Mouse (Mus musculus) heart, postnatal 10 days (tissue): Measurements from ENCODE around the gene Ccdc184. TPM values are rescaled to one million over a fixed set of nuclear protein-coding genes. Genes with fewer than 3 reads are reported as not detected.
A peak's percentile ranks its signal among the peaks of the same experiment; 100 is the strongest.

Experiments used
- DNase-seq, 2 experiments: peaks; one replicate each; pipeline ENCODE4 v3.0.0; 2021
- intact Hi-C: fragments of 180-260 bp; cut with DNase I; formaldehyde crosslinking; loops from one replicate; pipeline ENCODE4 v1.15.1; 2025
- total RNA-seq, 2 experiments: library from RNA; stranded (reverse); gene quantifications; 2 replicates each; pipeline ENCODE4 v1.2.3; 2021

The Ccdc184 gene
- total RNA-seq, 2 experiments from 2014 or later: 0.57 to 0.64 TPM

- DNase-seq: no peak
- intact Hi-C loops: loop anchor here (5.0 kb wide), 1 partner anchor 187 kb away; no protein-coding TSS in a partner anchor
Measured at GRCm38 (mm10) chr15:98154631-98155030, 12.3 kb upstream of the Ccdc184 start.

DNA sequence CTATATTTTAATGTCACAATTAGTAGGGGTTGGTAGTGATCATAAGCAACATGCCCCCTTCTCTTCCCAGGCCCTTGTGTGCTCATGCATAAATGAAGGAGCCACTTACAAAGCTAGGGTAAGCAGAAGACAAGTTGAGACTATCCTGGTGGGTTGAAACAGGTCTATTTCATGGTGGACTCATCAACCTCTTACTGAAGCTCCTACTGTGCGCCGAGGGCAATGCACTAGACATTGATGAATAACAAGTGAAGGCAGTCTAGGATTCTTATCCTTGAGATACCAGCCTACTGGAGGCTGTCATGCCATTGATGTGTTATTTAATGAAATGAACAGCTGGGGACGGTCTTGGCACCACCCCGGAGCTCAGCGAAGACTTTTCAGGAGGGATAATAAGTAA lies 11.7 kb upstream of the Ccdc184 start:
- no peak for DNase-seq
- intact Hi-C loops: loop anchor here (5.0 kb wide), 1 partner anchor 188 kb away; no protein-coding TSS in a partner anchor

DNA sequence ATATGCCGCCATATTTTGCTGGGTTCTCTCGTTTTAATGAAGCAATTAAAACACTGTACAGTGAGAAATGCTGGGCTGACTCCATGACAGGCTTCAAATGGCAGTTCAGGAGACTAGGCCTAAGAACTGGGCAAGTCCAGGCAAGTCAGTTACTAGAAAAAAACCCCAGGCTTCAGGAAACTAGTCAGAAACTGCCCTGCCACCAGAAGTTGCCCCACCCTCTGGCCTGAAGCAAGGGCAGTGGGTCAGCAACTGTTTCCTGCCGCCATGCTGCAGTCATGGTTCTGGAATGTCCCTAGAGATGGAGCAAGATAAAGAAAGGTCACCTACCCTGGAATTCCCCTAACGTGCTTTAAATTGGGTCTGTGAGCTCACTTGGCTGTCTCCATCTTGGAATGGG lies 11.0 kb upstream of the Ccdc184 start:
- intact Hi-C loops: loop anchor here (5.0 kb wide), 1 partner anchor 189 kb away; no protein-coding TSS in a partner anchor

GRCm38 (mm10) chr15:98157253-98157652 lies 9.7 kb upstream of the Ccdc184 start:
- no peak for DNase-seq
- intact Hi-C loops: loop anchor here (5.0 kb wide), 1 partner anchor 190 kb away; no protein-coding TSS in a partner anchor

More for the DNA sequence above, 11.0 kb upstream of the Ccdc184 start:
- DNase-seq: no peak

DNA sequence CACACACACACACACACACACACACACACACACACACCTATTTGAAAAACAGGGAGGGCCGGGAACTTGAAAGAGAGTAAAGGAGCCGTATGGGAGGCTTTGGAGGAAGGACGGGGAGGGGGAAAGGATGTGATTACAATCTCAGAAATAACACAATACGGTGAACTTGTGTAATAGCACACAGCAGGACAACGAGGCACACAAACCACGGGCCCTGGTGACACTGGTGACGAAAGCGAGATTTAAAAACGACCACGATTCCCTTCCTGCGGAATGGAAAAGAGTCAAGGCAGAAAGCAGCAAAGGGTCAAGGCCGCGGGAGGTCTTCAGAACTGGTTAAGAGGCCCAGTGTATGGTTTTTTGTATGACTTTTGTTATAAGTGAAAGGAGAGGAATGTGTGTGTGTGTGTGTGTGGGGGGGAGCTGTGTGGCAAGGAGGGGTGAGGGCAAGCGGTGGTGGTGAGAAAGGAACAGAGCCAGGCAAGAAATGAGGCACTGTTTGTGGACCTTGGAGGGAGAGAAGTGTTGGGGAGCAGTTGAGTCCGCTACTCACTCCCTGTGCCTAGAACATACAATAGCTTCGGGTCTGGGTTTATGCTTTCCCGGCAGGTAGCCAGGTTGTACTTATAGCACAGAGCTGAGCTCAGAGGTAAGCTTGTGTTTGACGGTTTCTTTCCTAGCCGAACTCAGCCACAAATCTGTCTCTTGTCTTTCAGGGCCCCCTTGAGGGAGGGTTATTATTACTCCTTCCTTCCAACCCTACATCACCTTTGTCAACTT lies 5.7 kb upstream of the Ccdc184 start:
- intact Hi-C loops: no loop called here
- DNase-seq: no peak

DNA sequence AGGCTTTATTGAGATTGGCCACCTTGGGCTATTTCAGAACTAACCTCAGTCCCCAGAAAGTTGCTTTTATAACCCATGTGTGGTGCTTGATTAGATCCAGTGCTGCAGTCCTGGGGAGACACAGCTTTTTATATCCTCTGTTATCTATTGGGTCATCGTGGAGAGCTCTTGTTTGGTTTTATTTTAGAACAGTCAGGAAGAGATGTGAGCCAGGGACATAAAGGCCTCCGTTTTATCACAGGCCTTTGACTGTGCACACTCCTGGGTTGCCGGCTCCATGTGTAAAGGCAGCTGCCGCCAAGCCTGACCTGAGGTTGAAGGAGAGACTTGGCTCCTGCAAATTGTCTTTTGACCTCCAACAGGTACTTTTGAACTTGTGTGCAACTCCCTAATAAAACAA lies 4.4 kb upstream of the Ccdc184 start:
- intact Hi-C loops: no loop called here
- peak in 1 of 2 experiments; percentile 39 for DNase-seq

DNA sequence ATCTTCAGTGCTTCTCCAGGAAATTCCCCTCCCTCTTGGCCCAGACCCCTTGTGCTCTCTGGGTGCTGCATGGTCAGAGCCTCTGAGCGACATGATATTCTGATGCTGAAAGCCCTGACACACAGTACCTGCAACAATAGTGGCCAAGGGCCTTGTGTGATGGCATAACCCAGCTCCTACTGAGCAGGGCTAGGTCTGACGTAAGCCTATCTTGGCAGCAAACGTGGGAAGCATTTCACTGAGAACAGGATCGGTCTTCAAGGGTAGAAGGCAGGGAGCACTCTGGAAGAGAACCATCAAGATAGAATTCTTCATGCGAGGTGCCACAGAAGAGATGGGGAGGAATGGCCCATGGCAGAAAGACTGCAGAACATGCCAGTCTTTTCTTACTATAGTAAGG lies 1.4 kb upstream of the Ccdc184 start, which contains the start of gene Asb8:
TSS of gene Asb8 (minus strand) at position 101 of the 400 bp plus-strand sequence.
- no peak for DNase-seq
- intact Hi-C loops: no loop called here

DNA sequence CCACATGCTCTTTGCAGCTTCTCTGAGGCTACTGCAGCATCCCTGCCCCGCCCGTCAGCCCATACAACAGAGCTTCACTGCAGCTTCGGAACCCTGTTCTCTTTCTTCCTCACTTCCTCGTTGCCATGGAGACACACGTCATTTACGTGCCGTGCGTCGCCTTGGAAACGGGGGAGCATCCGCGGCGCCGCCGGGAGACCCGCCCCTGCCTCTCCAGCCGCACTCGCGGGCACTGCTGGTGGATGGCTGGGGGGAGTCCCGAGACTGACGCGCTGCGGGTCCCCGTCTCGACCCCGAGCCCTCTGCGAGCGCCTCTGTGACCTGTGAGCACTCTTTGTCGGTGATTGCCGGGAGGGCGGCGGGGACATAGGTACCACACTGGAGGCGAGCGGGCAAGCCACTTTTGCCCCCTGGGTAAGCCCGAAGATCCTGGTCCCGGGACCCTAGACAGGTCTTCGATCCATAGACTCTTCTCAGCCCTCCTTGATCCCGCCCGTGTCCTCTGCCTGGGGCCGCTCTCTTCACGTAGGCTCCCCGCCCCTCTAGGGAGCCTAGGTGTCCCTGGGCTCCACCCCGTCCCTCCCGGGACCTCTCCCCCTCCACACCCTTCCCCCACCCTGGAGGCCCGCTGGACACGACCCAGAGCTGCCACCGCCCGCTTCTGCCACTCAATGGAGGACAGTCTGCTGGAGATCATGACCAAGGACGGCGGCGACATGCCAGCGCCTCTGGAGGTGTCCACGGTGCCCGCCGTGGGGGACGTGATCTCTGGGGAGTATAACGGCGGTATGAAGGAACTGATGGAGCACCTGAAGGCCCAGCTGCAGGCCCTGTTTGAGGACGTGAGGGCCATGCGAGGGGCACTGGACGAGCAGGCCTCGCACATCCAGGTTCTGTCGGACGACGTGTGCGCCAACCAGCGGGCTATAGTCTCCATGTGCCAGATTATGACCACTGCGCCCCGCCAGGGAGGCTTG lies 975 bp downstream of the Ccdc184 start:
- intact Hi-C loops: no loop called here
- peak; percentile 79 to 84 for DNase-seq

GRCm38 (mm10) chr15:98168622-98169004 lies 1.7 kb downstream of the Ccdc184 start:
- intact Hi-C loops: no loop called here
- no peak for DNase-seq

GRCm38 (mm10) chr15:98170365-98170764 lies 3.4 kb downstream of the Ccdc184 start:
- no peak for DNase-seq

DNA sequence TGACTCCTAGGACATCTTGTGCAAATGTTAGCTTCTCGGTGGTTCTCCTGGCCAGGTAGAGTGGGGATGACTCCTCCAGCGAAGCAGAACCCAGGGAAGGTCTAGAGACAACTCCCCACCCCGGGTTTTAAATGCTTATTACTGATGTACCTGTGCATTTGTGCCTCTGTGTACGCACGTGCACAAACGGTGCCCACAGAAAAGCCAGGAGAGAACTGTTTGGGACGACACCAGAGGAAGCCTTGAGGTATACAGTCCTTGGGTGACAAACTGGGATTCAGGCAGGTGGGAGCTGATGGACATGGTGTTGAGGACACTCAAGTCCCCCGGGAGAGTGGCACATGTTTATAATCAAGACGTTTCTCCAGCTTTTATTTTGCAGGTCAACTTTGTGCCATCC lies 4.0 kb downstream of the Ccdc184 start:
- intact Hi-C loops: loop anchor here (5.0 kb wide), 1 partner anchor 79 kb away; the partner anchor contains the start of genes Pfkm and Senp1
- DNase-seq: no peak

More at GRCm38 (mm10) chr15:98170365-98170764, 3.4 kb downstream of the Ccdc184 start:
- intact Hi-C loops: loop anchor here (5.0 kb wide), 1 partner anchor 78 kb away; the partner anchor contains the start of genes Pfkm and Senp1

DNA sequence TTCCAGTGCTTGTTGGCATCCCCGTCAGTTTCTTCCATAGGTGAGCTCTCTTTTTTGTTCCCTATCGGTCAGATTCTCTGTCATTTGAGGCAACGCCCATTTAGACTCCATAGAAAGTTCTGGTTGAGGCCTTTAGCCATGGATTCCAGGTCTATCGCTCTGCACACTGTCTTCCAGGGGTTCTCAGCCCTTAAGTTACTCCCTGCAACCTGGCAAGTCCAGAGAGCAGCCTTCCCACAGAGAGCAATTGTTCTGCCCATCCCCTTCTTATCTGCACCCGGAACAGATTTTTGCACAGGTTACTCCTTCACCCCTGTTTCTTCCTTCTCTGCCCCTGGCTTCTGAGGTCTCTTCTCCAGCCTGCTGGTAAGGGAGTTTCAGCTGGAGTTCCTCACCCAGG lies 5.2 kb downstream of the Ccdc184 start:
- intact Hi-C loops: loop anchor here (5.0 kb wide), 1 partner anchor 80 kb away; the partner anchor contains the start of genes Pfkm and Senp1
- no peak for DNase-seq

- intact Hi-C loops: loop anchor here (5.0 kb wide), 1 partner anchor 82 kb away; the partner anchor contains the start of genes Pfkm and Senp1
- DNase-seq: peak; percentile 40 to 69
Measured at GRCm38 (mm10) chr15:98173821-98174220, 6.9 kb downstream of the Ccdc184 start.

DNA sequence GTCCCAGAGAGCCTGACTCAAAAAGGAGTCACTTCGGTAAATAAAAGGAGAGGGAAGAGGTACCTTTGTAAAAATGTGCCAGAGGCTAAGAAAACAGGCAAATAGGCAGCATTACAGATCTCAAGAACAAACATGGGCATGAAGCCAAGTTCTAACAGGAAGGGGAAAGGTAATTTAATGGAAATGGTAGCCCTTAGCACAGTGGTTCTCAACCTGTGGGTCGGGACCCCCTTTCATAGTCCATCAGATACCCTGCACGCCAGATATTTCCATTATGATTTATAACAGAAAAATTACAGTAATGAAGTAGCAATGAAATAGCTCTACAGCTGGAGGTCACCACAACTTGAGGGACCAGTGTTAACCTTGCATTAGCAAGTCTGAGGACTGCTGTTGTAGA lies 10.4 kb downstream of the Ccdc184 start:
- intact Hi-C loops: no loop called here
- DNase-seq: no peak

GRCm38 (mm10) chr15:98180567-98181131 lies 13.7 kb downstream of the Ccdc184 start:
- intact Hi-C loops: loop anchor here (1.0 to 5.0 kb wide), 2 partner anchors 209 to 297 kb away; no protein-coding TSS in a partner anchor
- no peak for DNase-seq

DNA sequence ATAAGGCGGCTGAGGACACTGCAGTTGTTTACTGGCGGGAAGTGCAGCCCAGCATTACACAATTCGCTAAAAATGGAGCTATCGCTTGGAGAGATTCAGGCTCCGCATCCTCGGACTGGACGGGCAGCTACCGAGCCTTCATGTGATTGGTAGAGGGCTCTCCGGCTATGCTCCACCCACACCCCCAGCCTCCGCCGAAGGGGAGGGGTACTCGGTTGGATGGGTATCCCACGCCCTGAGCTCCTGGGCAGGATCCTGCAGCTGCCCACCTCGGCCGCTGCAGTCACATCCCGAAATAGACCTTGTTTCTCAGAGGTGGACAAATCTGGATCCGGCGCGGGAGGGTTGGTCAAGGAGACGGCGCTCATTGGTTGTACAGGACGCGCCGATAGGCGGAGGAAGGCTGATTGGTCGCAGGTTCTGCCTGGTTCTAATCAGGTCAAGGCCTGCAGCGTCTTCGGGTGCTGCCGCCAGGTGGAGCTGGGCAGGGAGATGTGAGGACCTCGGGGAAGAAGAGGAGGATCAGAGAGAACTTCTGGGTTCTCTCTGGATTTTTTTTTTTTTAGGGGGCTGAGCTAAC lies 14.3 kb downstream of the Ccdc184 start:
- intact Hi-C loops: loop anchor here (1.0 to 5.0 kb wide), 2 partner anchors 208 to 296 kb away; no protein-coding TSS in a partner anchor
- DNase-seq: peak; percentile 97 to 98

DNA sequence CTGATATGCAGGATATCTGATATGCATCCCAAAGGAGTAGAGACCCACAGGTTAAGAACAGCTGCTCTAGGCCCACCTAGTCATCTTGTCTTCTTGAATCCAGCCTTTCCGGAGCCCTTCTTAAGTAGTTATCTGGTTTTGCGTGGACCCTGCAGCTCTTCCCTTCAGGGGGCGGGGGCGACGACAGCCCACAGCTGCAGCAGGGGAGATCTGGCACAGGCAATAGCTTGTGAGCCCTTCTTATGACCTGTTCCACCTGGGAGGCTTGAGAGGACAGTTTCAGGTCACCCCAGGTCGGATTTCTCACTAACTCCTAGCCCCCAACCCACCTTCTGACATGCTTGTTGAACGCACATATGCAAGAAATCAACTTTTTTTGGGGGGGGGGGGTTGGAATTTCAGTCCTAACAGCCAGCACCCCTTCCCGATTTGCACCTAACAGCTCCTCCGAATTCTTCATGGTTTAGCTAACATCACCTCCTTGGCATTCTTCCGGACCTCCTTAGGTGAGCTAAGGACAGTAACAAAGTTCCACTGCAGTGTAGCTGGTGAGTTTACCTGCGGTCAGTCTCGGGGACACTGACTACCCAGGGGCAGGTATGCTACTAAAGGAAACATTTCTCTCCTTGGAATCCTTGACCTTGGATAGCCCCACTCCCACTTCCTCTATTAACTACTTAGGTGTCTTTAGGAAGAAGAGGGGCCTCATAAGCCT lies 15.1 kb downstream of the Ccdc184 start:
- intact Hi-C loops: loop anchor here (1.0 to 5.0 kb wide), 2 partner anchors 207 to 295 kb away; no protein-coding TSS in a partner anchor
- DNase-seq: no peak

GRCm38 (mm10) chr15:98184456-98184855 lies 17.5 kb downstream of the Ccdc184 start:
- intact Hi-C loops: loop anchor here (5.0 kb wide), 1 partner anchor 293 kb away; no protein-coding TSS in a partner anchor
- DNase-seq: no peak

- no peak for DNase-seq
- intact Hi-C loops: no loop called here
Measured at GRCm38 (mm10) chr15:98195442-98195841, 28.5 kb downstream of the Ccdc184 start, which contains the start of gene Olfr288. Olfr288 (minus strand) TSS chr15:98195542.
